Mouse (Mus musculus) retina, postnatal 7 days (tissue): ENCODE results near the gene Gm10073.
"Not testable (repeated sequence)": the region's sequence is repeated elsewhere in the genome, so short reads cannot be mapped to it uniquely, and the experiment has no call there.

Experiments used
- DNase-seq: peaks from one replicate; pipeline ENCODE4 v3.0.0-alpha.2; 2012; ENCODE audit warnings: low read depth, low spot score

Gene Gm10073

DNA sequence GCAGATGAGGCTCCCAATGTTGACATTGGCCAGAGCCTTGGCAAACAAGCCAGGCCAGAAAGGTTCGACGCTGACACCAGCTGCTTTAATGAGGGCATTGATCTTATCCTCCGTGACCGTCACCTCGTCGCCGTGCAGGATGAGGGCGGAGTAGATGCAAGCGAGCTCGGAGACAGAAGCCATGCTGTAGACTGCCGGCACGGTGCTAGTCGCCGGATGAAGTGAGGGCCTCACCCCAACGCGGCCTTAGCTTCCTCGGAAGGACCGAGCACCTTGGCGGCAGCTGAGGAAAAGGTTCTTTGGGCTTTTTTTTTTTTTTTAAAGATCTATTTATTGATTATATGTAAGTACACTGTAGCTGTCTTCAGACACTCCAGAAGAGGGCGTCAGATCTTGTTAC is at the start of gene Gm10073:
Gene Gm10073 (minus strand): TSS at position 294 of the 400 bp plus-strand sequence.
- not testable (repeated sequence) for DNase-seq

DNA sequence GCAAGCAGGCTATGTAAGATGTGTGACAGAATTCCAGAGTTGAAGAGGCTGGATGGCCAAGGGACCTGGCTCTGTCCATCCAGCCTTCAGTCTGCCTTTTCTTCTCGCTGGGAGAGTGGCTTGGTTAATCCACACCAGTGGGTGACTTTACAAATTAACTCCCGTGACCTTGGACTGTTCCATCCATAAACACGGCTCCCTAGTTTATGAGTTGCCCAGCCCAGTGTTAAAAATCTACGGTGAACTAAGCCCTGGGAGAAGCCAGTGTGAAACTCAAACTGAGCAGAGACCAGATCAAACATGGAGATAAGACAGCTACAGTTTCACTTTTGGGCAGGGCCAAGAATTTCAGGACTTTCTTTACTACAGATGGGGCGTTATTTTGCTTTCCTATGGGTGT is 49.8 kb upstream of the Gm10073 start:
- no peak for DNase-seq

DNA sequence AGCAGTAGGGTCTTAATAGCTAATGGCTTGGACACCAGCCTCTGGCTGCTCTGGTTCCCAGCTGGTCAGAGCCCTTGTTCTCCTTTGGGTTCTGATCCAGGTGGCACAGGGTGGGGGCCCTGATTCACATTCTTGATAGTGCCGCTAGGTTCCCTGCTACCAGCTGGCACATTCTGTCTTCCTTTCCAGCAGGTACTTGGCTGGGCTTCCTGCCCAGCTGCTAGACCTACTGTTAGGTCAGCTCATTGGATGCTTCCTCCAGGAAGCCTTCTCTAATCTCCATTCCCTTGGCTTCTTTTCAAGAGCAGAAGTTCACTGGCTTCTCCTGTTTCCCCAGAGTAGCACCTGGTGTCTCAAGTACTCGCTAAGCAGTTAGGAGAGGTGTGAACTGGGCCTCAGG is 47.2 kb upstream of the Gm10073 start:
- no peak for DNase-seq

DNA sequence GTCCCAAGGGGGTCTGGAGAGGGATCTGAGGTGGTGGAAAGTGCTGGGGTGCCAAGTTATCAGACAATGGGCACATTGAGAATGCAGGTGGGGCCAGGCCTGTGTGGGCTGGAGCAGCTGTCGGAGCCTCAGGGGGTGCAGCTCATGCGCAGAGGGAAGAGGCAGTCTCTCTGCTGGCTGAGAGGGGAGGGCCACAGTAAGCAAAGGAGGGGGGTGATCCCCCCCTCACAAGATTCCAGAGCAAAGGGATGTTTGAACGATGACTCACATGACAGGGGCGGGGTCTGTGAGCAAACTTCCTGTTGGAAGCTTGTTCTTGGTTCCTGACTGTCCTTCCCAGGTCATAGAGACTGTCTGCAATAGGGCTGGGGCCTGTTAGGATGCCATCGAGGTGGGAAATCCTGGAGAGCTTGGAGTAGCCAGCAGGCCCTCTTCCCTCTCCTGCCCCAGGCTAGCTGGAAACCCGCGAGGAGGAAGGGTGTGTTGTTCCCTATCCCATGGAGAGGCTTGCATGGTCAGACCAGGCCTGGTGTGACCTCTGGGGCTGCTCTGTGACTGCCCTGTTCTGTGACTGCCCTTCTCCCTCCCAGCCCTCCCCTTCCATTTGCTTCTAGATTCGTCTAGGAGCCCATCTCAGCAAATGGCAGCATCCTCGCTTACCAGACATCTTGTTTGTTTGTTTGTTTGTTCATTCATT is 46.4 kb upstream of the Gm10073 start:
- peak; percentile 17 for DNase-seq

DNA sequence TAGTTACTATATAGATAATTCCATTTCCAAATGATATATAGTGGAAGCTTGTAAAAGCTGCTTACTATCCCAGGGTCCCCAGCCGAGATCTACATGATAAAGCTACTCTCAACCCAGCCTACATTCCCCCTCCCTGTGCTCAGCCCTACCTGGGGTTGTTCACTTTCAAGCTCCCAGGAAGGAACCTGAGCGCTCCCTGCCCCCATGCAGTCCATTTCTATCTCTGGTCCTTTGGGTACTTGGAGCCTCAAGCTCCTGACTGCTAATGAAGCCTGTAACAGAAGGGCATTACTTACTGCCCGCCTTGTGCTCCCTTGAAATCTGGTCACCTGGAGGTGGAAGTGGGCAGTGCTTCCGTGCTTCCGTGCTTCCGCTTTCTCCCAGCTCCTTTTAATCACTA is 45.1 kb upstream of the Gm10073 start:
- DNase-seq: no peak

DNA sequence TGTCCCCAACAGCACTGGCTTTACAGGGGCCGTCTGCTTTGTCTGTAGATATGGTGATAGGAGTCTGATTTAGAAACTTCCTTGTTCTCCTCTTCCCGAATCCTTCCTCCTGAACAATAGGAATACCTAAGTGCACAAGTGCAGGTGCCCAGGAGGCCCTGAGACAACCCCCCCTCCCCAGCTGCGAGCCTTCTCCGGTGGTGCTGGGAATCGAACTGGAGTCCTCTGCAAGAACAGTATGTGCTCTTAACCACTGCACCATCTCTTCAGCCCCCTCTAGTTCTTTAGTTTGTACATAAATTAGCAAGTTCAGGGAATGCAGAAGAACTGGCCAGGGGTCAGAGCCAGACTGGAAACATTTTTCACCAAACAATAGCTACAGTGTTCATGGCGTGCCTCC is 44.6 kb upstream of the Gm10073 start:
- DNase-seq: no peak

DNA sequence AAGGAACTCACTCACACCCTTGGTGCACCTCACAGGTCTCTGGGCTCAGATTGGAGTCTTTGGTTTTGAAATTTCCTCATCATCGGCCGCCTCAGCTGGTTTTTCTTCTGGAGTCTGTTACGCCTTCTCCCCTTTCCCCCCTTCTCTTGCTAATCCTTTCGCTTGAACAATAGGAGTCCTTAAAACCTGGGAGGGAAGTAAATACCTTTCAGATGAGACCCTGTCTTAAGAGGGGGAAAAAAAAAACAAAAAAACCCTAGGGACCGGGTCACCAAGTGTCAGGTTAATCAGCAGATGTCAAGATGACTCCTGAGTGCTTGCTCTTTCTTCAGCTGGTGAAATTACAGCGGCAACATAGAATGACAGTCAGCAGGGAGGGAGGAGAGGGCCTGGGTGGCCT is 43.9 kb upstream of the Gm10073 start:
- DNase-seq: no peak

DNA sequence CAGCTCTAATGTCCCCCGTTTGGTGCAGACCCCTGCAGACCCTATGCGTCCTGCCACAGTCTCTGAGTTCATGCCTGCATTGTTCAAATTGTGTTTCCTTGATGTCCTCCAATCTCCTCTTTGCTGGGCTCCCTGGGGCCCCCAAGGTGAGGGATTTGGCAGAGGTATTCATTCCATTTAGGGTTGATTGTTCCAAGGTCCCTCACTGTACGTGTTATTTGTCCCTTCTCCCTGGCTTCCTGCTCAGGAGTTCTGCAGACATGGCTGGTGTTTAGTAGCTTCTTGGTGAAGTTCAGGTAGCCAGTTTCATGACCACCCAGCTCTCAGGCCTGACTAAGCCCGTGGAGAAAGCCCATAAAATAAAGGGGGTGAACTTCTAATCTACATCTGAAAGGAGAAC is 43.4 kb upstream of the Gm10073 start:
- DNase-seq: no peak

DNA sequence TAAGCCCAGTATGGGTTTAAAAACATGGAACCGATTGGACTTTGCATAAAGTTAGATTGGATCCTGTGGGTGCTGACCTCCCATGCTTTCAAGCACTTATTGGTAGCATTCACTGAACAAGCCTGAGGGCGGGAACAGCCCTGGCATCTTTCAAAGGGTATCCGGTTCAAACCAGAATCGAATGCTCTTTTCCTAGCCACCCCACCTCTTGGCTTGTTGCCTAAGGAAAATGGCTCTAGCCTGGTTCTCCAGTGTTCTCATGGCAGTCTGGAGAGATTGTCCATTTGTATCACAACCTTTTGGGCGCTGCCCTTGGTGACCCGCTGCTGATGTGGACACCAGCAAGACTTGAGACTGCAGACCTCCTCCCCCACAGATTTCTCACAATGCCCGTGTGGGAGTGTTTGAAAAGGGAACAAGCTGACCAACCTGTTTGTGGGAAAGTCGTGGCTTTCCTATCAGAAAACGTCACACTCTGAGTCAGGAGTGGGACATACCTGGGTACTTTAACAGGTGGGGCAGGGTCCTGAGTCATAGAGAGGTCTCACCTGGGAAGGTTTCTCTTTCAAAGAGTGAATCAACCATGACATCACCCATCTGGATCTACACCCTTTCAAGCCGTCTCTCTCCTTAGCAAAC is 42.5 kb upstream of the Gm10073 start:
- no peak for DNase-seq

DNA sequence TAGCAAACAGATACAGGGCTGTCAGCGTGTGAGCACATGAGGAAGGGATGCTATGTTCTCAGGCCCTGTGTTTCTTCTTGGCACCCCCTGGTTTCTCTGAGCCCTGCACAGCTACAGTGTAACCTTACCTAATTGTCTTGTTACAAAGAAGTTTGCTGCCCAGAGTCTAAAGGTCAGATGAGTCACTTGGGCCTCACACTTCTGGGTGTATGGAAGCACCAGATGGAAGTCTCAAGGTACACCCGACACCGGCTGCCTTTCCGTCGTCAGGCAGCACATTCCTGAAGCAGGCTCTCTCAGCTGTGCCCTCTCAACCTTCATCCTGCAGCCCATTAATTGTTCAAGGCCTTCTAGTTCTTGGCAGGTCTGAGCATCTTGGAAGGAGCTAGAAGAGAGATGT is 41.4 kb upstream of the Gm10073 start:
- no peak for DNase-seq

DNA sequence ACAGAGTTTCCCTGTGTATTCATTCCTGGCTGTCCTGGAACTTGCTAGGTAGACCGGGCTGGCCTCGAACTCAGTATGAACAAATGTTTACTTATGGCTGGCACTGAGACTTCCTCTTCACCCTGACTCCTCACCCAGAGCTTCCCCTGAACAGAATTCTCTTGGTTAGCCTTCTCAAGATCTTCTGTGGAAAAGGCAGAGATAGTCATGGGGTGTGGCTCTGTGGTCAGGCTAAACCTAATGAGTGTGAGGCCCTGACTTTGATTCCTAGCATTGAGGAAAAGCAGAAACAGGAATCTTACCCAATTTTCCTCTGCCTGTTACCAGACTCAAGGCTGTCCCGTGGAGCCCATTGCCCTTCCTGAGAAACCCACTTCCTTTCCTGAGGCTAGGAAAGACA is 38.8 kb upstream of the Gm10073 start:
- no peak for DNase-seq

DNA sequence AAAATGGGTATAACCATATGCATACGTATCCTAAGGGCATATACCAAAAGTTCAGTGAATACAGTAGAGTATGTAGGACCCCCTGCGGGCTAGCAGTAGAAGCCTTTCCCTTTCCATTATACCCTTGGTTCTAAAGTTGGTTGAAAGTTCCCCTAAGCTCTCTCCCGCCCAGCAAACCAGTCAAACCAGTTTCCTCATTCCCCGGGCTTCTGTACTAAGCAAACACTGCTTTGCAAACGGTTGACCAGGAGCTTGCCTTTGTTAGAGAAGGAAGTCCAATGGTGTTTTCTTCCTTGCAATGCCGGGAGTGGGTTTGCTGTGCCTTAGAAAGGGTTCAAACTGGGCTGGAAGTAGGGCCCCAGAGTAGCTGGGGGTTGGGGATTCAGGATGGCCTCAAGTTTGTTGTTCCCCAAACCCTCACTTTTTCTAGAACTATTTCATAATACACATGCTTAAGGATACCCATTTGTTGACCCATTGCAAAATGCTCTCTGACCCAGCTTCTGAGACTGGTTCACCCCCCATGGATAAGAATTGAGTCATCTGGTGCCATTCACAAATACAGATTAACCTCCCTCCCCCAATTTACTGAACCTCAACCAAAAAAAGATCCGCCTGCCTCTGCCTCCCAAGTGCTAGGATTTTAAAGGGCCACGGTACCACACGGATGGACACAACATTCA is 37.8 kb upstream of the Gm10073 start:
- DNase-seq: no peak

DNA sequence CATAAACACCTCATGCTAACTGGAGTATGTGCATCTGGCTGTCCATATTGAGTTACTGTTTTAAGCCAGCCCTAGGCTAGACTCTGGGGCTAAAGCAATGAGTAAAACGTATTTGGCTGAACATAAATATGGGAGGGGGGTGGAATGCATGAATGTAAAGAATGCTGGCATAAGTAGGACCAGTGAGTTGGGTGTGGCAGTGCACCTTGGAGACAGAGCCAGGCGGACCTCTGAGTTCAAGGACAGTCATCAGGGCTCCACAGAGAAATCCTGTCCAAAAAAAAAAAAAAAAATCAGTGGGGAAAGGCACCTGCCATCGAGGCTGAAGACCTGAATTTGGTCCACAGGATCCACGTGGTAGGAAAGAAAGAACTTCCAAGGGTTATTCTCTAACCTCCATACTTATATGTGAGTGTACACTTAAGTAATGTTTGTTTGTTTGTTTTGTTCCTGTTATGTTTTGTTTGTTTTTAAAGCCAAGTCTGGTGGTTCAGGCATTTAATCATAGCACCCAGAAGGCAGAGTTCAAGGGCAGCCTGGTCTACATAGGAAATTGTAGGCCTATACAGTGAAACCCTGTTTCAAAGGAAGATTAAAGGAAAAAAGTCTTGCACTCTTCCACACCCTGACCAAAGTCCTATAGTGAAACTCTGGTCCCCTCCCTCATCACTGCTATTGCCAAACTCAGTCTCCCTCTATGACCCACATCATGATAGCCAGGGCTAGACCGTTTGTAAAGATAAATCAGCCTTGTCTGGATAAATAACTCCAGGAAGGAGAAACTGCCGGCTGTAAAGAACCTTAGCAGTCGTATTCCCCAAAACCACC is 36.0 kb upstream of the Gm10073 start:
- DNase-seq: no peak

DNA sequence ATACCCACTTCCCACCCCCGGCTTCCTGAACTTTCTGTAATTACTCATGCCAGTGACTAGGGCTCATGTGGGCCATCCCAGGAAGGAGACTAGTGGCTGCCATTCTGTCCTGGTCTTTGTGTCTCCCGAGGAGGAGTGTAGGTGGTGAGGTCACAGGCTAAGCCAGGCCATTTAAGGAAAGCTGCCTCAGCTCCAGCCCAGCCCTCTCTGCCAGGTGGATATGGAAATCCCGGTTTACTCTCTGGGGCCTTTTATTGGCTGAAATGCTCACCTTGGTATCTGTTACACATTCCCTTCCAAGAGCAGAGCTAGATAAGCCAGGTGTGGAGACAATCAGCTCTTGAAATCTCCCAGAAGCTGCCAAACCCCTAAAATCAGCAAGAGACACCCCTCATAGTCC is 35.2 kb upstream of the Gm10073 start:
- no peak for DNase-seq

DNA sequence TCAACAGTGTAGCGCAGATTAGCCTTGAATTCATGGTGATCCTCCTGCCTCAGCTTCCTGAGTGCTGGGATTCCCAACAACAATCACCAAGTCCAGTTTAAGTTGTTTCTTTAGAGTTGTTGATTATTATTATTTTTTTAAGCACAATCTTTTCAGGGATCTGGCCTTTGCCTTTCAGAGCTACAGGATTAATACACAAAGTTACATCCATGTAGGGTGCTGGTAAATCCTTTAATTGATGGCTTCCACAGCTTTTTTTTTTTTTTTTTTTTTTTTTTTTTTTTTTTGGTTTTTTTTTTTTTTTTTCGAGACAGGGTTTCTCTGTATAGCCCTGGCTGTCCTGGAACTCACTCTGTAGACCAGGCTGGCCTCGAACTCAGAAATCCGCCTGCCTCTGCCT is 34.5 kb upstream of the Gm10073 start:
- DNase-seq: not testable (repeated sequence)

DNA sequence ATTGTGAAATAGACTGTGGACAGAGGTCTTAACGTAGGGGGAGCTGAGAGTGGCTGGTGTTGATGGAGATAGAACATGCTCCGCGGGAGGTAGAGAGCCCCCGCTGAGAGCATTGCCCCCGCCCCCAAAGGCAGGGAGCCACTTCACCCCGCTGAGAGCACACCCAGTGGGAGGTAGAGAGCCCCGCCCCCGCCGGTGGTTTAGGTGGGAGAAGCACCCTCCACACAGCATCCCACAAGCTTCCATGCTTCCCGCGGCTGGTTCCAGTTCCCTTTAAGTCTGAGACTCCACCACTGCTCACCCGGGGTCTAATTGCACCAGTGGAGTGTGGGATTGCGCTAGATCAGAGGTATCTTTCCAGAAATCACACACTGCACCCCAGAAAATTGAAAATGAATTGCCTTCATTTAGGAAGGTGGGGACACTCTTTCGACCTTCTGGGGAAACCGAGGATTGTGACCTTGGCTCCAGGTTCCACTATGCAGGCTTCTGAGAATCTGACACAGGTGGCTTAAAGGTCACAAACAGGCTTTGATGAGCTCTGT is 33.4 kb upstream of the Gm10073 start:
- no peak for DNase-seq

DNA sequence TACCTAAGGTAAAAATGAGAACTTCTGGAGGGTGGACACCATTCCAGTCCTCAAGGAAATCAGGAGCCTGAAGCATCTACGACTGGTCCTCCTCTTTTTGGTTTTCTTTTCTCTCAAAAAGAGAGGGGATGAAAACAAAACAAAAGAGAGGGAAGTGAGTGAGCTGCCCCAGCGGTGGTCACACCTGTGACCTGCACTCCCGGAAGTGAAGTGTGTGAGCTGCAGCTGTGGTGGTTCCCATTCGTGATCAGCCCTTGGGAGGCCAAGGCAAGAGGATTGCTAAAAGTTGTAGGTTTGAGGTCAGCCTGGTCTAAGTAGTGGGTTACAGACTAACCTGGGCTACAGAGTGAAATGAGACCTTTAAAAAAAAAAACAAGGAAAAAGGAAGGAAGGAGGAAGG is 32.9 kb upstream of the Gm10073 start:
- DNase-seq: no peak

DNA sequence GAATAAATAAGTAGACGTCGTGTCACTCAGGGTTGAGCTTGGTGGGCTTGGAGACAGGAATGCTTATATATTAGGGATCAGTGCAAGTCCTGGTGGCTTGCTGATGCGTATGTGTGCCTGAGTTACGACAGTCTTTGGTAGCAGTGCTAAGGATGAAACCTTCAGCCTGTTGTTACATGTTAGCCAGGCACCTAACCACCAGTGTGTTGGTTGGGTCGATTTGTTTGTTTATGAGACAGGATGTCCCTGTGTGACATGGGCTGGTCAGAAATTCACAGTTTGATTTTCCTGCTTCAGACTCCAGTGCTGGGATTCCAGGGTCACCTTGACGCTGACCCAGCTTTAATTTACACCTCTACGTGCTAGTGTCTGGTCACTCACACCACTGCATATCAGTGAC is 32.4 kb upstream of the Gm10073 start:
- no peak for DNase-seq

DNA sequence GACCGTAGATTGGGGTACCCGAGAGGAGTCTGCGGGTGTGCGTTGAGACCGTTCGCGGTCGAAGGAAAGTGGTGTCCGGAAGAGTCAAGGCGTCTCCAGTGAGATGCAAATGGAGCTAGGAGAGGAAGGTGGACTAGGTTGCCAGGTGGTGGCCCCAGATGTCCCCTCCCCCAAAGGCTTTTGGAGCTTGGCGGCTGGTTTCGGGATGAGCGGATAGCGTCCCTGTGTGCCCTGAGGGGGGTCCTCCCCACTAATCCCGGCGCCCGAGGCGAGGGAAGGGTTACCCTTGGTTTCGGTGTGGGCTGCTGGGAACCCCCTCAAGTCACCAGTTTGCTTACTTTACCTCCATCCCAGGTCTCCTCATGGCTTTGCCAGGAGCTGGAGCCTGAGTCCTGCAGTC is 30.7 kb upstream of the Gm10073 start:
- DNase-seq: no peak

DNA sequence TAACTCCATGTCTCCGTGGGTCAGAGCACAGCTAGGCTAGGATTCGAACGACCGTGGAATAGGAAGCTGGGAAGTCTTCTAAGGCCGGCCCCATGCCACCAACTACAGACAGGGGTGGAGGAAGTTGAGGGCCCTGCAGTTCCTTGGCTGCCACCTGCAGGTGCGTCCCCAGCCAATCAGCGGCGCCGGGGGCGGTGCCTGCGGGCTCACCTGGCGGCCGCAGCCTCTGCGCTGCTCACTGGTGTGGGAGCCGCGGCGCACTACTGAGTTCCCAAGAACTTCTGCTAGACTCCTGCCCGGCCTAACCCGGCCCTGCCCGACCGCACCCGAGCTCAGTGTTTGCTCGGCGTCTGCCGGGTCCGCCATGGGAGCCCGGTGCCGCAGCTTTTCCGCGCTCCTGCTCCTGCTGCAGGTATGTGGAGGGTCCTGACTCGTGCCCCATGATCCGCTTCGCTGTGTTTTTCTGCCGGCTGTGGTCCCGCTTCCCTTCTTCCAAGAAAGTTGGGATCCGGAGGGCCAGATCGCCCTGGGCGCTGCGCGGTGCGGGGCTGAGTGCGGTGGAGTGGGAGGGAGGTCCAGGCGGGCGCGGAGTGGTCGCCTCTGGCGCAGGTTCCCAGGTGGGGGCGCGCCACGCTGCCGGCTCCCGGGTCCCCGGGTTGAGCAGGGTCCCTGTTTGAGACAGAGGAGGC is 30.0 kb upstream of the Gm10073 start, which contains the start of gene Cdh1:
Gene Cdh1 (plus strand): TSS at position 221 of the 689 bp plus-strand sequence.
- DNase-seq: no peak
